Mouse (Mus musculus) CH12.LX (cell line): ENCODE measurements around the gene Dcst2.

Experiments
- CHD2 ChIP-seq: IDR thresholded peaks from 2 replicates; pipeline ENCODE4 v1.6.1; 2011; ENCODE audit warnings: low read length, improper control_type of control experiment
- CTCF ChIP-seq, 2 experiments: IDR thresholded peaks in 1 of 2; conservative IDR thresholded peaks in 1 of 2; 2 replicates each; pipeline ENCODE4 v1.5.1; 2011 to 2012; ENCODE audit warnings: low read depth in 2 of 2, low read length in 2 of 2, improper control_type of control experiment in 1 of 2, inconsistent platforms in 1 of 2, mild to moderate bottlenecking in 1 of 2, moderate library complexity in 1 of 2
- ELF1 ChIP-seq: IDR thresholded peaks from 2 replicates; pipeline ENCODE4 v1.6.1; 2014; ENCODE audit warnings: low read depth, mild to moderate bottlenecking, inconsistent platforms, low read length, improper control_type of control experiment
- EP300 ChIP-seq: IDR thresholded peaks from 2 replicates; pipeline ENCODE4 v1.6.1; 2011; ENCODE audit warnings: low read length, improper control_type of control experiment
- KAT2A ChIP-seq: IDR thresholded peaks from 2 replicates; pipeline ENCODE4 v1.6.1; 2012; ENCODE audit warnings: low read length, improper control_type of control experiment, inconsistent platforms; ENCODE audit not compliant: insufficient replicate concordance
- MEF2A ChIP-seq: IDR thresholded peaks from 2 replicates; pipeline ENCODE4 v1.6.1; 2014; ENCODE audit warnings: low read depth, mild to moderate bottlenecking, inconsistent platforms, low read length, improper control_type of control experiment, borderline replicate concordance
- NRF1 ChIP-seq: IDR thresholded peaks from 2 replicates; pipeline ENCODE4 v1.6.1; 2014; ENCODE audit warnings: low read depth, mild to moderate bottlenecking, inconsistent platforms, low read length, improper control_type of control experiment, moderate library complexity
- POLR2A ChIP-seq: IDR thresholded peaks from 2 replicates; pipeline ENCODE4 v1.6.1; 2011; ENCODE audit warnings: low read depth, mild to moderate bottlenecking, improper control_type of control experiment, low read length
- POLR2AphosphoS2 ChIP-seq: IDR thresholded peaks from 2 replicates; pipeline ENCODE4 v1.6.1; 2011; ENCODE audit warnings: low read depth, low read length, improper control_type of control experiment
- SIN3A ChIP-seq: IDR thresholded peaks from 2 replicates; pipeline ENCODE4 v1.6.1; 2012; ENCODE audit warnings: low read length, improper control_type of control experiment, inconsistent platforms
- USF1 ChIP-seq: IDR thresholded peaks from 2 replicates; pipeline ENCODE4 v1.6.1; 2014; ENCODE audit warnings: low read depth, mild to moderate bottlenecking, inconsistent platforms, low read length, improper control_type of control experiment
- ZKSCAN1 ChIP-seq: IDR thresholded peaks from 2 replicates; pipeline ENCODE4 v1.6.1; 2012; ENCODE audit warnings: low read depth, inconsistent platforms, low read length, improper control_type of control experiment, borderline replicate concordance

- TF ChIP-seq POLR2A (peak; percentile 67), POLR2AphosphoS2 (peak; percentile 94), ELF1 (peak; percentile 98), CTCF (conservative IDR thresholded peaks at IDR 0.05 in 1 of 2, IDR thresholded peaks at IDR 0.05 in 1 of 2; ENCODE audit: low read depth in 2 of 2, low read length in 2 of 2) (no peak), NRF1 (peak; percentile 66), USF1 (no peak), SIN3A (peak; percentile 98), MEF2A (no peak; the same call in 1 of the 2 replicates), EP300 (no peak), KAT2A (peak; percentile 93), CHD2 (peak; percentile 99), ZKSCAN1 (no peak)
Observed at GRCm38 (mm10) chr3:89411490-89412393, 50.0 kb downstream of the Dcst2 start, which contains the start of gene Flad1.
